Mouse (Mus musculus): ENCODE results near the gene 1700025C18Rik. TPM values are rescaled to one million over a fixed set of nuclear protein-coding genes. Genes with fewer than 3 reads are reported as not detected.

Gene 1700025C18Rik
- total RNA-seq (2021): not detected

DNA sequence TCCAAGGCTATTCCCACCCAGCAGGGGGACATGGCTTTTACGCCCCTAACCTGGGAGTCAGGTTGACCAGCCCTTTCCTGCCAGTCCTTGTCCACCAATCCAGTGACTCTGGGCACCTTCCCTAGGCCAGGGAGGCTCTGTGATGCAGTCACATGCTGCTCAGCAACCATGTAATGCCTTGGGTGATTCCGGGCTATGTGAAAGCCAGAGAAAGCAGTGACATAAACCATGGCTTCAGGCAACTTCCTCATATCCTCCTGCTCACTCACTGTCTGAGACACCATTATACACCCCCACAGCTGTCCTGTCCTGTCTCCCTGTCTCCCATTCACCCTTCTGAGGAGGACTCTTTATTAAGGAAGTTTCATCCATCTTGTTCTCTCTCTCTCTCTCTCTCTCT is at the start of gene 1700025C18Rik:
TSS of gene 1700025C18Rik (minus strand) at position 101 of the 400 bp plus-strand sequence.
- no peak for DNase-seq (ENCODE audit: extremely low spot score in 1 of 2, low spot score in 1 of 2)

DNA sequence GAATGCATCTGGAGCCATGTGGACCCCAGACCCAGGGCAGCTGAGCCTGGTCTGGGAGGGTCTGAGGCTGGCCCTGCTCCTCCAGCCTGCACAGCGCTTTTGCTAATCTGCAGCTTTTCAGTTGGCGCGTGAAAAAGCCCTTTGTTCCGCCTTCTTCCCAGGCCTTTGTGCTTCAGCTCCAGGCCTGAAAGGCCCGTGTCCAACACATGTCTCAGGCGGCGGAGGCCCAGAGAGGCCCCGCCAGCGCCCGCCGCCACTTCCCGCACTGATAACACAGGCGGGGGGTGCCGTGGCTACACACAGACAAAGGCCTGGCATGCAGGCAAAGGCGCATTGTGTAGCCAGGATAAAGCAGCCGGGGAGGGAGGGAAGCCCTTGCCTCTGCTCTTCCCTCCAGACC is 45.5 kb upstream of the 1700025C18Rik start:
- DNase-seq (ENCODE audit: extremely low spot score in 1 of 2, low spot score in 1 of 2): no peak

DNA sequence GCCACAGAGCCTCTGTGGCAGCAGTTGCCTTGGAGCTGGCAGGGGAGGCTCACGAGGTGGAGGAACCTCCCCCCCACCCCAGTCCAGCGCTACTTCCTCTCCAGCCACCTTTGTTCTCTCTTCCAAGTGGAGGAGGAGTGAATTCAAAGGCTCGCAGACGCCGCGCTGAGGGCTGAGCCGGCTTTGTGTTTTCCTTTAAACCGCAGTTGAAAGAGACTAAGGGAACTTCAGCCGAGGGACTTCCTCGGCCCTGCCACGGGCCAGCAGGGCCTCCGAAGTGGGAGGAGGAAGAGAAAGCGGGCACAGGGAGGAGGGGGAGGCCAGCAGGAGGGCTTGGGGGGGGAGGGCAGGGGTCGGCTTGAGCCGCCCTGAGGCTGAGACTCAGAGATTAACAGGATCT is 43.0 kb upstream of the 1700025C18Rik start:
- DNase-seq (ENCODE audit: extremely low spot score in 1 of 2, low spot score in 1 of 2): no peak

DNA sequence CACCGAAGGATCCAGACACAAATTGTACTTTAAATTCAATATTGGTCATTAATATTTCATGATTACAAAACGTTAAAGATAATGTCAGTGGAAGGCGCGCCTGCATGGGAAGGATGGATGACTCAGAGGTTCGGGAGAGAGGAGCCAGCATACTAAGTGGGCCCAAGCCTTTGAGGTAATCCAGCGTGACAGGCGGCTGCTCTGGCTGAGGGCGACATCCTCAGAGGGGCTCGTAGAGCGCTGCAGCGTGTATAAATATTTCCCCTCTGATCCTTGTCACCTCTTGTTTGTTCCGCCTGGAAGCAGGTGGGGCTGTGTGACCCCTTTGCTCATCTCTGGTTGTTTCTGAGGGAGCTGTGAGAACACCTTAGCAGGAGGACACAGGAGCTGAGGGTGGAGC is 40.9 kb upstream of the 1700025C18Rik start:
- no peak for DNase-seq (ENCODE audit: extremely low spot score in 1 of 2, low spot score in 1 of 2)

DNA sequence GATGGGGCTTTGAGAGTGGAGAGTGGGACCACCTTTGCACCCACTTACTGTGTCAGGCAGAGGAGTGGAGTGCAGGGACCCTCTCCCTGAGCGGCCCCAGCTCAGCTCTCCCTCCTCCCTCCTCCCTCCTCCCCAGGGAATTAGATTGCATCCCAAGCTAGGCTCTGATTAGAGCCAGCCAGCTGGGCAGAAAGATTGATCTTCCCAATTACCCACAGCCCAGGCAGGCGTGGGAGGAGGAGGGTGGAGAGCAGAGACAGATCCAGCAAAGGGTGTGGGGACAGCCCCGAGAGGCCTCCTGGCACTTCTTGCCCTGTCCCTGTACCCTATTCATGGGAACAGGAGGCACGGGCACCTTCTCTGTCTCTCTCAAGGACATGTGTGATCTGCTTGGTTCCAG is 38.6 kb upstream of the 1700025C18Rik start:
- no peak for DNase-seq (ENCODE audit: extremely low spot score in 1 of 2, low spot score in 1 of 2)

DNA sequence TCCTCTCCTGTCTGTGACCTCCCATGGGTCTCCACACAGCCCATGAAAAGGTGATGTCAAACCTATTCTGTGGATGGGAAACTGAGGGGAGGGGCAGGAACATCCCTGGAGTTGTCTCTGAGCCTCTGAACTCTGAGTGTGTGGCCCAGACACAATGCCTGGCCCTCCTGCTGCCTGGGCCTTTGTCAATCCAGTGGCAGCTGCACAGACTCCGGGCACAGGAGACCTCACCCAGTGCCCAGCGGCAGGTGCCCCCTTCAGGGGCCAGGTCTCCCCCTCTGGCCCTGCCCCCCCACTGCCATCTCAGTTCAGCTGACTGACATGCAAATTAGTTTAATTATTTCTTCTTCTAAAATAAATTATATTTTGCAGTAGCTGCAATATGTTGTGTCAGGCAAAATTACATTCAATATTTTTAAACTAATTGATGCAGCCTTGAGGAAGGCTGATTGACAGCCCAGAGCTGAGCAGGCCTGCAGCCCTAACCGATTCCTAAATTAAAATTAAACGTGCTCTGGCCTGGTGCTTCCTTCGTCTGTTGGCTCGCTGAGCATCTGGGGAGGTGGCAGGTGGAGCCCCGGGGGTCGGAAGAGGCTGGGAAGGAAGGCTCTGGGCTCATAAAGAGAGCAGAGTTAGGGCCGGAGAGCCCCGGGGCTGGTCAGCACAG is 36.5 kb upstream of the 1700025C18Rik start:
- no peak for DNase-seq (ENCODE audit: extremely low spot score in 1 of 2, low spot score in 1 of 2)

DNA sequence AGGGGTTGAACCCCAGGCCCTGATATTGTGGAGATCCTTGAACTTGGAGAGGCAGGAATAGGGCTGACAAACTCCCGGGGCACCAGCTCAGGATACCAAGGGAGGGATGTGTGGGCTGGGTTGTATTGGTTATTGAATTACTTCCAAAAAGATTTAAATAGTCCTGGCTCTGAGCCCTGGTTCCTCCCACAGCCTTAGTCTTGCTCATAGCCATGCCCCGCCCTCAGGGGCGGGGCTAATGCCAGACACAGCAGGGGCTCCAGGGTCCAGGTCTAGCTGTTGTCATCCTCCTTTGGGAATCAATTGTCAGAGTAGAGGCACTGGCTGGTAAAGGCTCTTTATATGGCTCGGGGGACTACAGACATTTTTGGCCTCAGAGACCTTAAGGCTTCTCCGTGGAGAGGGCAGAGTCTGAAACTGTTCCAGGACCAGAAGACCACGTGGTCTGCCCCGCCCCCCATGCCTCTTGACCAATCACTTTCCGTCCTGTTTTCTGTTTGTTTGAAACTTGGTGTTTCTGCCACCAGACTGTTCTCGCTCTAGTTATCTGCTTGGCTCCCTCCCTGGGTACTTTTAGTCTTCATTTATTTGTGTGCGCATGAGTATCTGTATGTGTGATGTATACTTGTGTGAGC is 30.8 kb upstream of the 1700025C18Rik start:
- DNase-seq (ENCODE audit: extremely low spot score in 1 of 2, low spot score in 1 of 2): no peak

DNA sequence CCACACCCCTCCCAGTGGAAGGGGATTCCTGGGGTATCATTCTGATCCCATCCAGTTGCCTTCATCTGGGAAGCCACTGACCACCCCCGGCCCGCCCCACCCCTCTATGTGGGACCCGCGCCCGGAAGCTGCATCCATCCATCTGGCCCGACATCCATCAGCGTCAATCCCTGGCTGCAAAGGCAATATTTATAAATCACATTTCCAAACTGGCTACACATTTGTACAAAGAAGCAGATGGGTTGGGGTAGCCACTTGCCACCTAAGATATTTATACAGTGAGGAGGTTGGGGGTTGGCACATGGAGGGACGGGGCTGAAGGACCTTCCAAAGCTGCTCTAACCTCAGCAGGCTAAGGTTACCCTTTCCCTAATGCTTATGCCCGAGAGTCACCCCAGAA is 30.2 kb upstream of the 1700025C18Rik start:
- no peak for DNase-seq (ENCODE audit: extremely low spot score in 1 of 2, low spot score in 1 of 2)

DNA sequence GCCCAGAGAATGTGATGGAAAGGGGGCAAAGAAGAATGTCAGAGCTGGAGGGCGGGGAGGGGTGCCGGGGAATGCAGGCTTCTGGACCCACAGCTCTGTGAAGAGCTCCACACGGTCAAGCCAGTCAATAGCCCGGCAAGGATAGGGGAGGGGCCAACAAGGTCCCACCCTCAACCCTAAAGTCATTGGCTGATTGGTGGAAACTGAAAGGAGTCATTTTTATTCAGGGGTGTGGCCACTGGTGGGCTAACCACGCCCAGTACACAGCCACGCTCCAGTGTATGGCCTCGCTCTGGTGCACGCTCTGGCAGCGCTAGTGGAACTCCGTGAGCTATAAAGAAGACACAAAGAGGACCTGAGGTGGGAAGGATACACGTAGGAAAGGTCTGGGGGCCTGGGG is 23.2 kb upstream of the 1700025C18Rik start:
- no peak for DNase-seq (ENCODE audit: extremely low spot score in 1 of 2, low spot score in 1 of 2)

DNA sequence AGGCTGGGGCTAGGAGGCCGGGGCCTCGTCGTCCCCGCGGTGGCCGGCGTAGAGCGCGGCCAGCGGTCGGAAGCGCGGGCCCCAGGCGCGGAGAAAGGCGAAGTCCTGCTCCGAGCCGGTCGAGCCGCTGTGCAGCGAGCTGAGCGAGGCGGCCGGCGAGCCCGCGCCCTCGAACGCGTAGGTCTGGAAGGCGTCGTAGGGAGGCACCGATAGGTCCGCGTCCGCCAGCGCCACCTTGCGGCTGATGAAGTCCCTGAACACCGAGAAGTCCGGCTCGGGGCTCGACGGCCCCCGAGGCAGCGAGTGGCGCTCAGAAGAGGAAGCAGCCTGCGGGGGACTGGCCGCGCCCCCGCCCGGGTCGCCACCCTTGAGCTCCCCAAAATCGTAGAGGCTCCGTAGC is 21.6 kb upstream of the 1700025C18Rik start:
- DNase-seq (ENCODE audit: extremely low spot score in 1 of 2, low spot score in 1 of 2): peak; percentile 68 to 90

DNA sequence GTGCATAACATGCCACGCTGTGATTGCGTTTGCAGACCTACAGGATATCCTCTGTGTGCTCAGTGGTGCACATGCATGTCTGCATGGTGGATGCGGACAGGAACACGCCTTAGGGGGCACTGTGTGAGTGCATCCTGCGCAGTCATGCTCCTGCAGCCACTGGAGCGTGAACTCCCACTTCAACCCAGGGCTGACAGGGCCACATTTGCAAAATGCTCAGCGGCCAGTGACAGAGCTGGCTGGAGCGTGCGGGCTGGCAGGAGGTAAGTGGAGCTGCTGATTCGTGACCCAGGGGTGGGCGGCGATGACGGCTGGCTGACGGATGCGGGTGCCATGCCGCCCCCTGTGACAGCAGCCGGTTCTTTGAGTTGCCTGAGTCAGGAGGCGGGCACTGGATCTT is 16.0 kb upstream of the 1700025C18Rik start:
- DNase-seq (ENCODE audit: extremely low spot score in 1 of 2, low spot score in 1 of 2): no peak

DNA sequence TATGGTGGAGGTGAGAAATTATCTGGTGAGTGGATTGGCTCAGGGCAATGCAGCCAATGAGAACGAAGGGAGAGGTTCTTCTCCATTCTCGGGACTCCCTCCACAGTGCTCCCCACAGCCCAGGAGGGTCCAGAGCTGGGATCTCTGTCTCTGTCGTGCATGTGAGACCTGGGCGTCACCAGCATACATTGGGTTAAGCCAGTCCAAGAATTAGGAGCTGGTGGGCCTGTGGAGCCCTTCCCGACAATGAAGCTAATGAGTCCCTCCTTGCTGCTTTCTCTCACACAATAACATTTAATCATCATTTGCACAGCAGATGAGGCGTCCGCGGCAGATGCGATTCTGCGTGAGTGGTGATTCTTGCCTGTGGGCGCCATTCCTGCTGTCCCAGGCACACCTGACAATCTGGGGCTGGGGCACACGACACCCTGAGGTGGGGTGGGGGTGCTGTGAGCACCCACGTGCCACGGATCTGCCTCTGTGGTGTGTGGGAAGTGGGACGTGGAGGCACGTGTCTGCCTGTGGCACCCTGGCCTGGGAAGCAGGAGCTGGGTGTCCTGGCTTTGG is 15.0 kb upstream of the 1700025C18Rik start:
- DNase-seq (ENCODE audit: extremely low spot score in 1 of 2, low spot score in 1 of 2): no peak

DNA sequence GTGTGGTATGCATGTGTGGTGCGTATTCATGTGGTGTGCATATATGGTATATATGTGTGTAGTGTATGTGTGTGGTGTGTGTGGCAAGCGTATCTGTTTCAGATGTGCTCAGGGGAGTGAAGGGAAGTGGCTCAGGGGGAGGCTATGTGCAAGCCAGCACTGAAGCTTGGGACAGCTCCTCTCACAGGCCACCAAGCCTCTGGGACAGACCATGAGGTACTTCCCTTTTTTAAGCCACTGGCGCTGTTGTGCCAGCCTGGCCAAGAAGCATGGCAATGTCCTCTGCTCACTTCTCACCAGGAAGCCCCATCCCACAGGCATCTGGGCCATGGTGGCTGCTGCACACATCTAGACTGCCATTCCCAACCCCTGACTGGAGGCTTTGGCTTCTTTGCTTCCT is 12.4 kb upstream of the 1700025C18Rik start:
- no peak for DNase-seq (ENCODE audit: extremely low spot score in 1 of 2, low spot score in 1 of 2)

DNA sequence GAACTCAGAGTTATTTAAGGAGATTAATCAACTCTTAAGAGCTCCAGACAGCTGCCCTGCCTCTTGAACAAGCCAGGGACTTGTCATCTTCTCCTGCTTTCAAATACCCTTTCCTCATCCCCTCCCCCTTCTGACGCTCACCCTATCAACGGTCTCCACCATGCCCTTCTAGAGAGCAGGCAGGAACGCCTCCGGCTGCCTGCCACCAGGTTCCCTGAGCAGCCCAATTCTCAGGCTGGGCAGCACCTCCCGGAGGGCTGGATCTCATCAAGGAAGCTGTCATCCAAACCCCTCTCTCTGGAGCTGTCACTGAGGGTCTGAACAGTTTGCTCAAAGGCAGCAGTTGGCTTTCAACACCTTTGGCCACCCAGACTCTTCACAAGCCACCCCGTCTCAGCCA is 10.2 kb upstream of the 1700025C18Rik start:
- no peak for DNase-seq (ENCODE audit: extremely low spot score in 1 of 2, low spot score in 1 of 2)

DNA sequence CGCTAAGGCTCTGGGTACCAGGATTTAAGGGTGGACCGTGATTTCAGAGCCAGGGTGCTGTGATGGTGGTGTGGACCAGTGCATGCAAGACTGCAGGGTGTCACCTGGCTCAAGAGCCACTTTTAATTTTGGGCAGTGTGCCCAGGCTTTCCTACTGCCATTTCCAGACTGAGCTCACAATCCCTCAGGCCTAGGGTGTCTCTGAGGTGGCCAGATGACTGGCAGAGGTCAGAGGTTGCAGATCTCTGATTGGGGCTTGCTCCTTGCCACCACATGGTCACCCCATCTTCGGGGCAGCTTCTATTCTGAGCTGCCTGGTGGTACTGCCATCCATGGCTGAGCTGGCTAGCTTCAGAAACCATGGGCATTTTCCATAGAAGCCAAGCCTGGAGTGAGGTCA is 8.3 kb upstream of the 1700025C18Rik start:
- DNase-seq (ENCODE audit: extremely low spot score in 1 of 2, low spot score in 1 of 2): no peak

DNA sequence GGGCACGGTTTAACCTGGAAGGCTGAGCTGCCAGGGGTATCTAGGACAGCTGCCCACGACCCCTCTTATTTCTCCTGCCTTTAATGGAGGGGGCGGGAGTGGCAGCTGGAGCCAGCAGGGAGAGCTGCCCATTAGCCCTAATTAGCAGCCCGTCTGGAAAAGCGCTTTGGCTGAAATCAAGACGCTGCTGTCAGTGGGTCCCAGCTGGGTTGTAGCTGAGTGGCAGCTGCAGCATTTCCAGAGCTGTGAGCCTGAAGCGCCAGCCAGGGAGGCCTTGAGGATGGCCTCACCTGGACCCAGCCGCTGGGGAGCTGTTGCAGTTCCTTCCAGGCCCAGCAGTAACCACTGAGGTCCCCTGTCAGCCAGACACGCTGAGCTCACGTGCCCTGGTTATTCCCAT is 5.8 kb upstream of the 1700025C18Rik start:
- DNase-seq (ENCODE audit: extremely low spot score in 1 of 2, low spot score in 1 of 2): no peak

DNA sequence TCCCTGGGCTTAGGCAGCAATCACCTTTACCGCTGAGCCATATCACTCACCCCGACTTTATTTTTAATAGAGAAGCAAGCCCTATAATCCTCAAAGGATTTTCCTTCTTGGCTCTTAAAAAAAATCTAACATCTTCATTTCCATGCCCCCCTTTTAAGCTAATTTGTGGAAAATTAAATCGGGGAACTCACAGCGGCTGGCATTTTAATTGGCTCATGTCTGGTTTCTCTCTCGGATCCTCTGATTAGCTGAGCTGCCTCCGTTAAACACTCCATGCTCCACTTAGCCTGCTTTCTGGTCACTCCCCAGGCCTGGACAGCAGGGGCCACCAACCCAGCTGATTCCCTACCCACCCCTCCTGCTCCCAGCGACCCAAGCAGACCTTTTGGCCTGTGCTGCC is 1.8 kb upstream of the 1700025C18Rik start:
- DNase-seq (ENCODE audit: extremely low spot score in 1 of 2, low spot score in 1 of 2): no peak

DNA sequence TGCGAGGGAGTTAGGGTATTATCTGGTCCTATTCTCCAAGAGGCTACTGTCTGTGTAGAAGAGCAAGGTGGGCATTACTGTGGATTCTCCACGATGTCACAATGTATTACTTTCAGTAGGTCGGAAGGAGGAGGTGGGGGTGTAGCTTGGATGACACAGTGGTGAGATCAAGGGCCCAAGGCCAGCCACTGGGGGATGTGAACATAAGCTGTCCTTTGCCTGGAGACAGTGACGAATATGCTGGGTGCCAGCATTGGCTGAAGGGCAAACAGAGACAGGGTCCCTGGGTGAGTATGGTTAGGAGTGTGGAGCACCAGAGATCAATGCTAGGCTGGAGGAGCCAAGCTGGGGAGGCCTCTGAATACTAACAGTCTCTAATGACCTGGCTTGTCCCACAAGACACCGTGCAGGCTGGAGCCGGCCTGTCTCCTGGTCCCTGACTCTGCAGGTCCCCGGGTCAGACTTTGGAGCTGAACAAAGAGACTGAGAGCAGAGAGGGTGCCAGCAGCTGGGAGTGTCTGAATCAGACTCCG is 949 bp upstream of the 1700025C18Rik start:
- no peak for DNase-seq (ENCODE audit: extremely low spot score in 1 of 2, low spot score in 1 of 2)

DNA sequence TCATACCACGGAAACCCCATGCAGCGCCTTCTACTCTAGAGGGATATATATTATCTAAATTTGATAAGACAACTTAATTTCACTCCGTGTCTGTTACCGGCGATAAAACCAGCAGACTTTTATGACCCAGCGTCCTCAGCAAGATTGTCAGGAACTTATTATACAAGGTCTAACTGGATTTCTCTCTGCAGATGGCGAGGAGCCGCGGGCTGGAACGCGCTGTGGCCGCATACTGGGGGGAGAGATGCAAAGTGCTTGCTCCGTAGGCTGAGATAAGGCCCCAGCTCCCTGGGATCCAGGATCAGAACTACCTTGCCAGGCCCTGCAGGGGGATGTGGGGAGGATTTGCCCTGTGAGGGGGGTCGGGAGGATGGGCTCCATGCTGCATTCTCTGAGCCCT is 1.1 kb downstream of the 1700025C18Rik start:
- no peak for DNase-seq (ENCODE audit: extremely low spot score in 1 of 2, low spot score in 1 of 2)

DNA sequence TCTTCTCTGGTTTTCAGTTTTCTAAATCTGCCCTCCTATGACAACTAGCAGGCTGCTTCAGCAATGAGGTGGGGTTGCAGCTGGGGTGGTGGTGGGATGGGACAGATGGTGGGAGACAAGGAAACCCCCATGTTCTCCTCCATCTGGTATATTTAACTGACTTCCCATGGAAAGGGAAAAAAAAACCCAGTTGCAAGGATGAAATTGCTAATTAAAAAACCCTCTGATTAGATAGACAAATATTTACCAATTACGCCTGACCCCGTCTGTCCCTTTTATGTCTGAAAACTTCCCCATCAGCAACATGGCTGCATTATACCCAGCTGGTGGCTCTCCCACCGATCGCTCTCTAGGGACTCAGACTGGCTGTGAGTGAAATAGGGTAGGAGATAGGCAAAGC is 3.9 kb downstream of the 1700025C18Rik start:
- no peak for DNase-seq (ENCODE audit: extremely low spot score in 1 of 2, low spot score in 1 of 2)

DNA sequence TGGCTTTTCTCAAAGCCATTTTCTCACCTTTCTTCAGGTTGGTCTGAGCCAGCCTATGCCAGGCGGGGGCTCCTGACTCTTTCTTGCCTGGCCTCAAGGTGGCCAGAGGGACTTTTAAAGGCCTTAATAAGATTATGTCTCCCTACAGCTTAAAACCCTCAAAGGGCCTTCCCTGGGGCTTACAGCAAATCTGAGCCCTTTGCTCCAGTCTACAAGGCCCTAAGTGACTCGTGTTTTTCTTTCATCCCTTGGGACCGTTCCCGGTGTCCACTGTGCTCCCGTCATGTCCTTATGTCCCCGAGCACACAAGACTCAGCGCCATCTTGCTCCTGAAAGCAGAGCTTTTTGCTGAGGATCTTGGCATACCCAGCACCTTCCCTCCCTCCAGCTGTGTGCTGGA is 9.3 kb downstream of the 1700025C18Rik start:
- no peak for DNase-seq (ENCODE audit: extremely low spot score in 1 of 2, low spot score in 1 of 2)

DNA sequence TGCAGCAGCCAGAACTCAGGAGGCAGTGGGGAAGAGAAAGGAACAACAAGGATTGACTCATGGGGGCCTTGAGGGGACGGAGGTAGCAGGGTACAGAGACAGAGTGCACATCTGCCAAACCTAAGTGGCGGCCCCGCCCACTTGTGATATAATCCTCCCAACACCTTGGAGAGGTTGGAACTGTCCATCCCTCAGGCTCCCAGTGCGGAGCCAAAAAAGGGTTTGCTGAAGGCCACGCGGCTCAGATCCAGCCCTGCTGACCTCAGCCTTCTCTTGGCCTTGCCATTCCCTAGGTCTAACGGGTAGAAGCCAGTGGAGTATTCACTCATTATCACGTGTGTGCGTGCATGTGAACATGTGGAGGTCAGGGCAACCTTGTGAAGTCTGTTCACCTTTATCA is 9.9 kb downstream of the 1700025C18Rik start:
- DNase-seq (ENCODE audit: extremely low spot score in 1 of 2, low spot score in 1 of 2): no peak

Measured in layer of hippocampus, postnatal 25 days (tissue).